Mouse (Mus musculus) left cerebral cortex, postnatal 14 days (tissue): ENCODE measurements at regions not wholly inside any gene's neighbourhood (a gene's known extent, or its start where the extent isn't known, plus 50 kb on each side); places are given as distances from the start of the nearest gene placed in this dataset.

Source experiments
- DNase-seq, 2 experiments: peaks; one replicate each; pipeline ENCODE4 v3.0.0; 2021 to 2022; ENCODE audit warnings: low spot score in 2 of 2, mixed read lengths in 1 of 2
- intact Hi-C: fragments of 180-260 bp; cut with DNase I; formaldehyde crosslinking; loops from one replicate; pipeline ENCODE4 v1.15.1; 2025

DNA sequence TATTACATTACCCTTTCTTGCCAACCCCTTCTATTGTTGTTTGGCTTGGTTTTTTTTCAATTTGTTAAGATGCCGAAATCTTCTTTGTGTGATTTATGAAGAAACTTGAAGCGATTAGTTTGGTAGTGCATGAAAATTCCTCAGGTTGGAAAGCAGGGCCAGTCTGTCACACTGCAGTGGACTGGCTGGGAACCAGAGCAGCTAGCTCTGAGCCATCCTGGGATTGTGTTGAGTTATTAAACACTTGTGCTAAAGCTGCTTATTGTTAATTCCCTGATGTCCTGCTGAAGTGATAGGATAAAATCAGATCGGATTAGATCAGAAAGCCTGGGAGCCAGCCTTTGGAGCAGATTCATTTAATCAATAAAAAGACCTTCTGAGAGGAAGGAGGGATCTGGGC lies 180.4 kb upstream of the Tle1 start:
- no peak for DNase-seq
- intact Hi-C loops, result loop anchor here (10.0 kb wide), 1 partner anchor 176 kb away; the partner anchor contains the start of gene Tle1

DNA sequence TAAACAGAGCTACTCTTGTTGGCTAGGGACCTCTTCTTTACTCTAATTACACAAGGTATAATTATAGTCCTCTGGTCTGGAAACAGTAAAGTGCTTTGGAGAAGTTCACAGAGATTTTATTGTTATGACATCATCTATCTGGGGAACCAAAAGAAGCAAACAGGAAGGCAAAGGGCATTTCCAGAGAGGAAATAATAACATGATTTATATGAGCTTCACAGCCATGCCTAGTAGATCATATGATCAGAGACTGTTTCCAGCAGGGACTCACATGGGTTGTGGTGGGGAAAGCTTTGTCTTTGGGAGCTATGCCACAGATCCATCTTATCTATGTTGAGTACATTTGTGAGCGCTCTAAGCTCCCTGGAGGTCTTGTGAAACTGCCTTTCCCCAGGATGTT lies 178.8 kb upstream of the Tle1 start:
- intact Hi-C loops, result no loop called here

DNA sequence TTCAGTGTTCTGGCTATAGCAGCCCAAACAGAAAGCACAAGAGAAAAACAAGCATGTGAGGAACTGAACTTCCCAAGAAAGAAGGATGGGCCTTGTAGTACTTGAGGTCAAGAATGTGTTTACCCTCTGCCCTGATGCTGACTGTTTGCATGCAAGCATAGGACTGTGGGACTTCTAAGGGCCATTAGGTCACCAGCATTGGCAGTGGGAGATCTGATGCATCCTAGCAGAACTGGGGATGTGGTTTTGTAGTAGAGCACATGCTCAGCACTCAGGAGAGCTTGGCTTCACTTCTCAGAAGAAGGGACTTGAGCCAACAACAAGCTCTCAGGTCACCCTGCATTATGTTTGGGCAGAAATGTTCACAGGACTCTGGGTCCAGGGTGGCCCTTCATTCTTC lies 178.3 kb upstream of the Tle1 start:
- intact Hi-C loops, result no loop called here
- no peak for DNase-seq

More for the DNA sequence above, 178.8 kb upstream of the Tle1 start:
- DNase-seq, result no peak

DNA sequence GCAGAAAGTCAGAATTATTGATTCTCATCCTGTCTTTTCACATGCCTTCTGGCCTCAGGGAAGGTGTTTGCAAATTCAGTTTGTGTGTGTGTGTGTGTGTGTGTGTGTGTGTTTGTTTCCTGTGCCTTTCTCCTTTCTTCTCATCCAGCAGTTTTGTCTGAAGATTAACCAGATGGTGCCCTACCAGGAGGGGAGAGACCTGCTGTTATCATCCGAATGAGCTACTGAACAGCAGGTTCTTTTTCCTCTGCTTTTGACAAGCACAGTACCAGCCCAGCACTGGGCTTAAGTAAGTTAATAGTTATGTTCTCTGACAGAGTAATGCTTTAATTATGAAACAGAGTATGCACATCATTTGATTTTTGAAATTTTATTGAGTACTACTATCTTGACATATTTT lies 176.8 kb upstream of the Tle1 start:
- no peak for DNase-seq
- intact Hi-C loops, result no loop called here

DNA sequence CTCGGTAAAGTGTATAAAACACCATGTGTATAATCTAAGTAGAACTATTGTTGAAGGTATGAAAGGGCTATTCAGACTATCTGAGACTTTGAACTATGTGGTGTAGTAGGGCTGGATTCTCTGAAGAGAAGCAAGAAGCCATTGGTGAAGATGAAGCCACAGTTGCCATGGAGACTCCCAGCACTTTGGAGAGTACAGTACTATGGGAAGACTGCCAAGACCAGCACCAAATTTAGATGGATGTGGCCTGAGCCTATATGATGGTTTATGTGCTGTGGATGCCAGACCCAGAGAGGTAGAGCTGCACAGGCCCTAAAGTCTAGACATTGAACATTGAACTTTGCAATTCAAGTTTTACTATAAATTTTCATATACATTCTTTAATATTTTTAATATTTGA lies 151.3 kb upstream of the Tle1 start:
- DNase-seq, result peak; percentile 4 to 15
- intact Hi-C loops, result no loop called here

DNA sequence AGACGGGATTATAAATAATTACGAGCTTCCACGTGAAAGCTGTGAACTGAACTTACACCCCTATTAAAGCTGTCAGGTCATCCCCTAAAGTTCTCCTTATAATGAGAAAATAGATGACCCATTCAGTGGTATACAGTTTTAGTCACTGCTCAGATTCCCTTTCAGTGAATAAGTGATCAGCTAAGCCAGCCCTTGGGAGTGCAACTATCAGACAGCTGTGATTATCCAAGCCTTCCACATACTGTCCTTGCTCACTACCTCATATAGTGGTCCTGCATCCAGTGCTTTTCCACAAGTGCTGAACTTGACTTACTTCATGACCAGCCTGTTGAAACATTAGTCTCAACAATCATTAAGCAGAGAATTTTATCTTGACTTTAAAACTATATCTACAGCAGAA lies 131.2 kb upstream of the Tle1 start:
- intact Hi-C loops, result no loop called here
- DNase-seq, result no peak

DNA sequence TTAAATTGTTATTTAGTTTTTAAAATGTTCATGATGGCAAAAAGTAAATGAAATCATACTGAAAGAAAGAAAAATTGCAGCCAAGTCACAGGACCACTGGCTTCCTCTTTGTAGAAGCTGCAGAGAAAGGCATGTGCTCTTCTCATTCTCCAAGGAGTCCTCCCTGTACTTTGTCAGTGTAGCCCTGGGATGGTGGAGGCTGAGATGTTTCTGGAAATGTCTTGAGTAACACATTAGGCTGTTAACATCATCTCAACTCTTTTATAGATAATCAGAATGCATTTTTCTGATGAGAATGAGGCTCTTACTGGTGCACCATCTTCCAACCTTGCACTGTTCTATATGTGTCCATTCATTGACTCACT lies 128.3 kb upstream of the Tle1 start:
- intact Hi-C loops, result no loop called here

DNA sequence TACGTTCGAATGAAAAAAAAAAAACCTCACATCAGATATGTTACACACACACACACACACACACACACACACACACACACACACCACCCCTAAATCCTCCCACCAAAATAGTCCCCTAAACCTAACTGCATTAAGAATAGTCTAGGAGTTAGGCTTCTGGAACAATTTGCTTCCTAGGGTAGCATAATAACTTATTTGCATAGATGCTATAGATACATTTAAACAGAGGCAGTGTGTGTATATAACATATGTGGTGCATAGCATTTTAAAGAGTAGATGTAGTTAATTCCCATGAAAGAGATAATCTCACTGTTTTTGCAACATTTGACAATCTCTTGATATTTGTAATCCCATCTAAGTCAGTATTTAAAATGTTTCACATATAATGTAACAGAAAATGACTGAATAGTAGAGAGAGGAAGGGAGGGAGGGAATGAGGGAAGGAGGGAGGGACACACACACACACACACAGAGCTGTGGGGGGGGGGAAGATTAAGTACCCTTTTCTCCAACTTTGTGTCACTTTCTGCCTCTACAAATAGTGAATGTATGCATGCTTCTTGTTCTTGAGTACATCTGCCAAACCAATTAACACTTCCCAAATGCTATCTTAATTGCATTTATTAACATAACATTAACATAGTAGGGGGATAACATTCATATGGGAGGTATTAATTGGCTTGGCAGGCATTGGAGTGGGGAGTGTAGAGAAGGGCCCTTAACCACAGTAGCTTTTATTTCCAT lies 127.7 kb upstream of the Tle1 start:
- DNase-seq, result peak in 1 of 2 experiments; percentile 3
- intact Hi-C loops, result no loop called here

More for the DNA sequence above, 128.3 kb upstream of the Tle1 start:
- DNase-seq, result no peak

DNA sequence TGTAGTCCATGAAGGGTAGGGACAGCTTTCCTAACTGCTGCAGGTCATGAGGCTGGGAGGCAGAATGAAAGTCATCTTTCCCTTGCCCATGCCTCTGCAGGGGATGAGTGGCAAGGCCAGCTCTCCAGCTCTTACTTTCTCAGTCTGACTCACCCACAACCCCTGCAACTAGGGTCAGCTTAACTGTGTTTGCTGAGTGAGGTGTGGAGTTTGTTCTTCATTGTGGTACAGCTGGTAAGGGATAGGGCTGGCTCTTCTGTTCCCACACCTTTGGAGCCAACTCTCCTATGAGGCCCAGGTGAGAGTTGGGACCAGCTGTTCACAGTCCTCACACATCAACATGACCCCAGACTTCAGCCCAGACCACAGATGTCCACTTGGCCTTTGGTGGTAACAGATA lies 124.2 kb upstream of the Tle1 start:
- intact Hi-C loops, result no loop called here
- DNase-seq, result no peak

DNA sequence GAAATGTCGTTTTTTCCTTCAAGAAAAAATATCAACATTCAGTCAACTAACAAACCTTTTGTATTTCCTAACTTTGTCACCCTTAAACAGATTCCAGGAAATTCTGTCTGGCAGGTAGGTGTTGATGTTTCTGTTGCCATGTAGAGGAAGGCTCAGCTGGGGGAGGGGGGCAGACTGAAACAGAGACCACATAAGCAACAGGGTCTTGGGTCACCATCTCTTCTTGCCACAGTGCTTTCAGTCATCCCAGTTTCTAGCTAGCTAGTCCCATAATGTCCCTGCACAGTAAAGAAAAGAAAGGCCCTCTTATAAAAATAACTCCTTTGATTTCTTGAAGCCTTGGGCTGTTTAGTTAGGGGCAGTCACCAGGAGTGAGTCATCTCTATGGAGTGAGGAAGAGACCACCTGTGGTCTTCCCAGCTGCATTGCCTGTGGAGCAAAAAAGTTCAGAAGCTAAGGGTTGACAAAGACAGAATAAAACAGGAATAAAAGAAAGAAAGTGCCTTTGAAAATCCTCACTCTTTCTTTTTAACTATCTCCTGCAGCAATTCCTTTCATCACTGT lies 84.5 kb upstream of the Tle1 start:
- no peak for DNase-seq
- intact Hi-C loops, result no loop called here

DNA sequence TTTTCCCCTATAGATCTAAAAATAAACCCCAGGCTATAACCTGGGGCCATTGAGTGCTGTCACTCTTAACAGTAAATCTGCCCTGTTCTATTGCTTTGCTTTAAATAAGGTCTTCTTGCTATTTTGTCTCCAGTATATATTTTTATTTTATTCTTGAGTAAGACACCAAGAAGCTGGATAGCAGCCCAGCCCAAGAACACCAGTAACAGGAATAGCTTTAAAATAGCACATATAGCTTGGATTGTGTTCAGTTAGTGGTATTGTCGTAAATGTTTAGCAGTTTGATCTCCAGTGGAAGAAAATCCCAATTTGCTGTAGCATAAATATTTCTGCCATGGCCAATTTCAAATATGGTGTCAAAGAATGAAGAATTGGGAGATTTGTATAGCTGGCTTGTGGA lies 49.8 kb upstream of the Tle1 start:
- intact Hi-C loops, result no loop called here
- peak; percentile 43 to 54 for DNase-seq
